36 mouse cellular contexts compared by ENCODE assay signal in the genomic region with DNA sequence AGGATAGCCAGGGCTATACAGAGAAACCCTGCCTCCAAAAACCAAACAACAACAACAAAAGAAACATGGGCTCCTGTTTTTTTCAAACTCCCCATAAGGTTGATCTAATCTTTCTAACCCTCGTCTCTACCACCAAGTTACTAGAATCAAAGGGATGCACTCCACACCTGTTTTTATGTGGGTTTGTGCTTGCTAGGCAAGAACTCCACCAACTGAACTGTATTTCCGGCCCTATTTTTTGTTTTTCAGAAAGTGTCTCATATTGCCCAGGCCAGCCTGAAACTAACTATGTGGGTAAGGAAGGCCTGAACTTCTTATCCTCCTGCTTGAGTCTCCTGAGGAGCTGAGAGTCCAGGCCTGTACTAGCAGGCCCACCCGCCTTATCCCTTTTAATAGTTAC. TPM values are rescaled to one million over a fixed set of nuclear protein-coding genes. Genes with fewer than 3 reads are reported as not detected.
DNase-seq lines count a peak whose midpoint lies in the region; ATAC-seq lines count a peak whose summit lies in the region.
"Had no signal": no experiment of that assay in that cellular context is flagged by ENCODE, and none has a peak within 500 bp of the region (broad histone marks: within the 10 kb centered on the region; RNA-seq: fewer than 3 reads in every experiment).

No protein-coding gene starts in this region.

- no peaks in the 10 kb centered on the region for H3K9me3 ChIP-seq in heart, embryonic 16.5 days (replicated peaks; ENCODE audit: control insufficient read depth, low read length)
- H3K9me3 ChIP-seq in heart, embryonic 10.5 days: no peaks in the 10 kb centered on the region
- H3K9me3 ChIP-seq in forebrain, embryonic 13.5 days (replicated peaks): no peaks in the 10 kb centered on the region
- H3K9me3 ChIP-seq: forebrain, embryonic 15.5 days; heart, embryonic 13.5 days; hindbrain, embryonic 10.5 days; hindbrain, embryonic 15.5 days; intestine, embryonic 15.5 days; liver, embryonic 15.5 days; midbrain, embryonic 12.5 days; neural tube, embryonic 13.5 days had no signal

- no peak overlapping the region for H3K4me2 ChIP-seq in heart, embryonic 16.5 days (ENCODE audit: low read depth, low read length)
- H3K4me2 ChIP-seq in forebrain, embryonic 13.5 days: no peak overlapping the region
- H3K4me2 ChIP-seq: forebrain, embryonic 15.5 days; heart, embryonic 13.5 days; hindbrain, embryonic 15.5 days; intestine, embryonic 15.5 days; liver, embryonic 15.5 days; lung, embryonic 14.5 days; midbrain, embryonic 12.5 days; neural tube, embryonic 13.5 days had no signal

- peaks cover 40% of the 10 kb centered on the region for H3K36me3 ChIP-seq in heart, embryonic 16.5 days (ENCODE audit: control insufficient read depth, insufficient read depth)
- peaks cover 81% of the 10 kb centered on the region for H3K36me3 ChIP-seq in heart, embryonic 10.5 days
- peaks cover 82% of the 10 kb centered on the region for H3K36me3 ChIP-seq in forebrain, embryonic 13.5 days (ENCODE audit: poor library complexity, severe bottlenecking)

- H3K4me3 ChIP-seq in heart, embryonic 16.5 days (ENCODE audit: low read length): no peak overlapping the region
- H3K4me3 ChIP-seq in heart, embryonic 10.5 days: no peak overlapping the region
- H3K4me3 ChIP-seq in forebrain, embryonic 13.5 days: no peak overlapping the region
- H3K4me3 ChIP-seq: forebrain, embryonic 15.5 days; heart, adult 2 months; heart, embryonic 13.5 days; hindbrain, embryonic 10.5 days; hindbrain, embryonic 15.5 days; intestine, embryonic 15.5 days; liver, embryonic 15.5 days; midbrain, embryonic 12.5 days; myocyte; neural tube, embryonic 13.5 days had no signal

- DNase-seq in heart, embryonic 10.5 days (ENCODE audit: low spot score): no peak
- peak; percentile 56 for DNase-seq in induced T-regulatory cell, adult 2 months (ENCODE audit: low read depth)
- DNase-seq in thymus, postnatal 14 days: peak; percentile 59
- no peak for DNase-seq in retina, postnatal 1 day
- DNase-seq in layer of hippocampus, adult 8-10 months (ENCODE audit: low spot score in 2 of 2): no peak
- DNase-seq: adrenal gland, postnatal 10 days; cerebellum, adult 8-10 months; cerebellum, postnatal 36 days; gastrocnemius, postnatal 36 days; heart, adult 2 months; heart, postnatal 14 days; kidney, adult 2 months; layer of hippocampus, adult 9-11 months; lung, embryonic 14.5 days; lung, postnatal 14 days; right cerebral cortex, postnatal 14 days had no signal

- H3K27ac ChIP-seq in heart, embryonic 16.5 days (ENCODE audit: low read length): 0 out of 2 replicates have a peak overlapping the region, but pooled peaks have one; percentile 25
- H3K27ac ChIP-seq in heart, embryonic 10.5 days: no peak overlapping the region
- H3K27ac ChIP-seq in forebrain, embryonic 13.5 days: no peak overlapping the region
- H3K27ac ChIP-seq: forebrain, embryonic 15.5 days; heart, adult 2 months; heart, embryonic 13.5 days; hindbrain, embryonic 10.5 days; hindbrain, embryonic 15.5 days; intestine, embryonic 15.5 days; kidney, postnatal 0 days; liver, embryonic 15.5 days; midbrain, embryonic 12.5 days; neural tube, embryonic 13.5 days had no signal

- no peaks in the 10 kb centered on the region for H3K27me3 ChIP-seq in heart, embryonic 16.5 days (ENCODE audit: control insufficient read depth, insufficient read depth, low read length)
- no peaks in the 10 kb centered on the region for H3K27me3 ChIP-seq in heart, embryonic 10.5 days (ENCODE audit: insufficient read depth, poor library complexity, severe bottlenecking)
- no peaks in the 10 kb centered on the region for H3K27me3 ChIP-seq in forebrain, embryonic 13.5 days
- H3K27me3 ChIP-seq: forebrain, embryonic 15.5 days; heart, embryonic 13.5 days; hindbrain, embryonic 15.5 days; intestine, embryonic 15.5 days; liver, embryonic 15.5 days; midbrain, embryonic 12.5 days; neural tube, embryonic 13.5 days had no signal

- 86% methylated on average over 3 of the region's 3 CpGs for WGBS in heart, embryonic 16.5 days
- 94% methylated on average over 3 of the region's 3 CpGs for WGBS in heart, embryonic 10.5 days
- 88% methylated on average over 3 of the region's 3 CpGs for WGBS in forebrain, embryonic 13.5 days

- no peak for ATAC-seq in heart, embryonic 16.5 days (replicated peaks; ENCODE audit: extremely low read depth, insufficient read depth, low FRiP score)
- ATAC-seq in CD4-positive, CD25-positive, alpha-beta regulatory T cell, adult 4 months: peak; percentile 89
- no peak for ATAC-seq in forebrain, embryonic 13.5 days
- ATAC-seq: forebrain, embryonic 15.5 days; intestine, embryonic 15.5 days had no signal

- H3K9ac ChIP-seq in heart, embryonic 16.5 days (ENCODE audit: low read length): no peak overlapping the region
- no peak overlapping the region for H3K9ac ChIP-seq in forebrain, embryonic 13.5 days
- H3K9ac ChIP-seq: forebrain, embryonic 15.5 days; heart, embryonic 13.5 days; hindbrain, embryonic 15.5 days; intestine, embryonic 15.5 days; liver, embryonic 15.5 days; lung, embryonic 14.5 days; midbrain, embryonic 12.5 days; neural tube, embryonic 13.5 days had no signal

- no peaks in the 10 kb centered on the region for H3K4me1 ChIP-seq in heart, embryonic 16.5 days (ENCODE audit: control insufficient read depth, insufficient read depth, low read length)
- H3K4me1 ChIP-seq in heart, embryonic 10.5 days: no peaks in the 10 kb centered on the region
- no peaks in the 10 kb centered on the region for H3K4me1 ChIP-seq in forebrain, embryonic 13.5 days
- H3K4me1 ChIP-seq: forebrain, embryonic 15.5 days; heart, embryonic 13.5 days; hindbrain, embryonic 10.5 days; hindbrain, embryonic 15.5 days; intestine, embryonic 15.5 days; liver, embryonic 15.5 days; midbrain, embryonic 12.5 days; neural tube, embryonic 13.5 days had no signal

RNA-seq across cellular contexts. Expression of a gene that starts 11.0 kb away (rescaled TPM):
- 16.8 and 17.7 TPM in 2 replicates for polyA plus RNA-seq in heart, embryonic 16.5 days (2015; fragmentation: Nextera tagmentation; extraction: Ambion mirVana)
- polyA plus RNA-seq in heart, embryonic 10.5 days (2016; fragmentation: Nextera tagmentation; extraction: Ambion mirVana): 17.8 and 20.9 TPM in 2 replicates
- polyA plus RNA-seq in CD4-positive, CD25-positive, alpha-beta regulatory T cell, adult 4 months (2017; shearing (Covaris generic)): 10 to 100 TPM; 26.6 to 40.4 TPM
- polyA plus RNA-seq in forebrain, embryonic 13.5 days (2015; fragmentation: Nextera tagmentation; extraction: Ambion mirVana): 31.9 and 32.0 TPM in 2 replicates
- 10 to 100 TPM; 69.7 to 84.9 (median 72.3) TPM for total RNA-seq in layer of hippocampus, adult 8-10 months (2022)

RNA-seq across cellular contexts. Expression of a gene that starts 25.8 kb away (rescaled TPM):
- polyA plus RNA-seq in heart, embryonic 16.5 days (2015; fragmentation: Nextera tagmentation; extraction: Ambion mirVana): 37.6 and 99.6 TPM in 2 replicates
- polyA plus RNA-seq in heart, embryonic 10.5 days (2016; fragmentation: Nextera tagmentation; extraction: Ambion mirVana): not detected in 2 replicates
- 1,000 to 10,000 TPM; 1,425 to 1,626 TPM for polyA plus RNA-seq in CD4-positive, CD25-positive, alpha-beta regulatory T cell, adult 4 months (2017; shearing (Covaris generic))
- polyA plus RNA-seq in forebrain, embryonic 13.5 days (2015; fragmentation: Nextera tagmentation; extraction: Ambion mirVana): not detected in 2 replicates
- total RNA-seq in layer of hippocampus, adult 8-10 months (2022): under 1 TPM in 2 of 4 experiments, not detected in 2; 0.38 to 0.43 TPM
- total RNA-seq: gastrocnemius, adult 18-20 months; left cerebral cortex, postnatal 14 days; midbrain, postnatal 0 days had no signal
- polyA plus RNA-seq: C2C12; embryonic facial prominence, embryonic 11.5 days; forebrain, embryonic 15.5 days; frontal cortex, adult 2 months; hindbrain, embryonic 10.5 days; hindbrain, embryonic 15.5 days; kidney, postnatal 0 days; midbrain, embryonic 12.5 days; midbrain, postnatal 0 days; neural tube, embryonic 13.5 days had no signal

RNA-seq across cellular contexts. Expression of a gene that starts 27.2 kb away (rescaled TPM):
- 11.7 and 30.7 TPM in 2 replicates for polyA plus RNA-seq in heart, embryonic 16.5 days (2015; fragmentation: Nextera tagmentation; extraction: Ambion mirVana)
- polyA plus RNA-seq in heart, embryonic 10.5 days (2016; fragmentation: Nextera tagmentation; extraction: Ambion mirVana): not detected in 2 replicates
- 100 to 1,000 TPM; 544 to 973 TPM for polyA plus RNA-seq in CD4-positive, CD25-positive, alpha-beta regulatory T cell, adult 4 months (2017; shearing (Covaris generic))
- polyA plus RNA-seq in forebrain, embryonic 13.5 days (2015; fragmentation: Nextera tagmentation; extraction: Ambion mirVana): not detected in 2 replicates
- total RNA-seq in layer of hippocampus, adult 8-10 months (2022): not detected
- total RNA-seq: gastrocnemius, adult 18-20 months; left cerebral cortex, postnatal 14 days; midbrain, postnatal 0 days had no signal
- polyA plus RNA-seq: C2C12; embryonic facial prominence, embryonic 11.5 days; forebrain, embryonic 15.5 days; hindbrain, embryonic 10.5 days; hindbrain, embryonic 15.5 days; intestine, embryonic 15.5 days; limb, embryonic 11.5 days; lung, embryonic 14.5 days; midbrain, embryonic 12.5 days; midbrain, postnatal 0 days; myocyte; neural tube, embryonic 13.5 days had no signal

RNA-seq across cellular contexts. Expression of a gene that starts 33.9 kb away (rescaled TPM):
- 1,180 and 1,367 TPM in 2 replicates for polyA plus RNA-seq in heart, embryonic 16.5 days (2015; fragmentation: Nextera tagmentation; extraction: Ambion mirVana)
- polyA plus RNA-seq in heart, embryonic 10.5 days (2016; fragmentation: Nextera tagmentation; extraction: Ambion mirVana): 722 and 893 TPM in 2 replicates
- 100 to 1,000 TPM; 416 to 524 TPM for polyA plus RNA-seq in CD4-positive, CD25-positive, alpha-beta regulatory T cell, adult 4 months (2017; shearing (Covaris generic))
- polyA plus RNA-seq in forebrain, embryonic 13.5 days (2015; fragmentation: Nextera tagmentation; extraction: Ambion mirVana): 777 and 836 TPM in 2 replicates
- total RNA-seq in layer of hippocampus, adult 8-10 months (2022): 100 to 1,000 TPM; 246 to 356 (median 299) TPM

RNA-seq across cellular contexts. Expression of a gene that starts 55.0 kb away (rescaled TPM):
- polyA plus RNA-seq in heart, embryonic 16.5 days (2015; fragmentation: Nextera tagmentation; extraction: Ambion mirVana): 25.0 and 71.7 TPM in 2 replicates
- not detected in 2 replicates for polyA plus RNA-seq in heart, embryonic 10.5 days (2016; fragmentation: Nextera tagmentation; extraction: Ambion mirVana)
- polyA plus RNA-seq in CD4-positive, CD25-positive, alpha-beta regulatory T cell, adult 4 months (2017; shearing (Covaris generic)): 1,000 to 10,000 TPM; 1,413 to 1,834 TPM
- not detected in 2 replicates for polyA plus RNA-seq in forebrain, embryonic 13.5 days (2015; fragmentation: Nextera tagmentation; extraction: Ambion mirVana)
- total RNA-seq in layer of hippocampus, adult 8-10 months (2022): under 1 TPM in 2 of 4 experiments, not detected in 2; 0.27 to 0.33 TPM
- total RNA-seq: gastrocnemius, adult 18-20 months; left cerebral cortex, postnatal 14 days; midbrain, postnatal 0 days had no signal
- polyA plus RNA-seq: C2C12; embryonic facial prominence, embryonic 11.5 days; forebrain, embryonic 15.5 days; hindbrain, embryonic 10.5 days; limb, embryonic 11.5 days; liver, embryonic 15.5 days; lung, embryonic 14.5 days; midbrain, embryonic 12.5 days; myocyte had no signal

Comparison
In these comparisons a context has a peak if more than half of its experiments do, and no peak if none do; other contexts are left out.
1. RNA of a gene that starts 25.8 kb away (polyA plus RNA-seq): 1,425 to 1,626 TPM in CD4-positive, CD25-positive, alpha-beta regulatory T cell, adult 4 months and 37.6 to 99.6 TPM in heart, embryonic 16.5 days; not detected in heart, embryonic 10.5 days and not detected in forebrain, embryonic 13.5 days; every median in the first group is over 10 times any median in the second.
2. RNA of a gene that starts 27.2 kb away (polyA plus RNA-seq): 544 to 973 TPM in CD4-positive, CD25-positive, alpha-beta regulatory T cell, adult 4 months and 11.7 to 30.7 TPM in heart, embryonic 16.5 days; not detected in heart, embryonic 10.5 days and not detected in forebrain, embryonic 13.5 days; every median in the first group is over 10 times any median in the second.
3. DNase-seq: peak in induced T-regulatory cell, adult 2 months (single experiment) and thymus, postnatal 14 days (single experiment); none in heart, embryonic 10.5 days (single experiment), retina, postnatal 1 day (single experiment) and layer of hippocampus, adult 8-10 months (0 of 2).